Mouse (Mus musculus): ENCODE results near the gene Dhrs11. TPM values are rescaled to one million over a fixed set of nuclear protein-coding genes. Genes with fewer than 3 reads are reported as not detected.
A peak's percentile ranks its signal among the peaks of the same experiment; 100 is the strongest.

Gene Dhrs11
- polyA plus RNA-seq, 1 experiment from 2014 or later = 115 TPM

- peak overlapping the region; percentile 88 for H3K4me2 ChIP-seq
- DNase-seq (ENCODE audit: low spot score) (peak; percentile 74), ATAC-seq (replicated peaks; ENCODE audit: low FRiP score) (peak; percentile 70)
- H3K27ac ChIP-seq (ENCODE audit: low read depth, low read length) = peak overlapping the region; percentile 95
- peak overlapping the region; percentile 67 for H3K4me3 ChIP-seq (ENCODE audit: low read depth, low read length)
- peaks cover 16% of the 10 kb centered on the region; the same call in 1 of the 2 replicates for H3K36me3 ChIP-seq (ENCODE audit: control insufficient read depth, insufficient read depth, low read length)
- H3K9me3 ChIP-seq (ENCODE audit: control insufficient read depth, low read length) = no peaks in the 10 kb centered on the region
- no peaks in the 10 kb centered on the region for H3K27me3 ChIP-seq (replicated peaks; ENCODE audit: control insufficient read depth, insufficient read depth, low read length)
- H3K9ac ChIP-seq (ENCODE audit: low read depth, low read length) = peak overlapping the region; percentile 88
- peaks cover 27% of the 10 kb centered on the region for H3K4me1 ChIP-seq (replicated peaks; ENCODE audit: control insufficient read depth, insufficient read depth, low read length)
- WGBS = under 1% methylated on average over 39 of the region's 39 CpGs
Observed at GRCm38 (mm10) chr11:84818085-84818960, 10.5 kb downstream of the Dhrs11 start.

GRCm38 (mm10) chr11:84817362-84817761, 11.4 kb downstream of the Dhrs11 start:
- ATAC-seq (replicated peaks; ENCODE audit: low FRiP score) = no peak
- H3K9ac ChIP-seq (ENCODE audit: low read depth, low read length) = no peak overlapping the region
- no peaks in the 10 kb centered on the region for H3K9me3 ChIP-seq (ENCODE audit: control insufficient read depth, low read length)
- H3K36me3 ChIP-seq (ENCODE audit: control insufficient read depth, insufficient read depth, low read length) = peaks cover 12% of the 10 kb centered on the region; the same call in 1 of the 2 replicates
- no peak overlapping the region for H3K4me3 ChIP-seq (ENCODE audit: low read depth, low read length)
- peaks cover 18% of the 10 kb centered on the region for H3K4me1 ChIP-seq (replicated peaks; ENCODE audit: control insufficient read depth, insufficient read depth, low read length)
- no peak for DNase-seq (ENCODE audit: low spot score)
- no peaks in the 10 kb centered on the region for H3K27me3 ChIP-seq (replicated peaks; ENCODE audit: control insufficient read depth, insufficient read depth, low read length)
- no peak overlapping the region for H3K27ac ChIP-seq (ENCODE audit: low read depth, low read length)
- 77% methylated on average over 6 of the region's 6 CpGs for WGBS
- no peak overlapping the region for H3K4me2 ChIP-seq

DNA sequence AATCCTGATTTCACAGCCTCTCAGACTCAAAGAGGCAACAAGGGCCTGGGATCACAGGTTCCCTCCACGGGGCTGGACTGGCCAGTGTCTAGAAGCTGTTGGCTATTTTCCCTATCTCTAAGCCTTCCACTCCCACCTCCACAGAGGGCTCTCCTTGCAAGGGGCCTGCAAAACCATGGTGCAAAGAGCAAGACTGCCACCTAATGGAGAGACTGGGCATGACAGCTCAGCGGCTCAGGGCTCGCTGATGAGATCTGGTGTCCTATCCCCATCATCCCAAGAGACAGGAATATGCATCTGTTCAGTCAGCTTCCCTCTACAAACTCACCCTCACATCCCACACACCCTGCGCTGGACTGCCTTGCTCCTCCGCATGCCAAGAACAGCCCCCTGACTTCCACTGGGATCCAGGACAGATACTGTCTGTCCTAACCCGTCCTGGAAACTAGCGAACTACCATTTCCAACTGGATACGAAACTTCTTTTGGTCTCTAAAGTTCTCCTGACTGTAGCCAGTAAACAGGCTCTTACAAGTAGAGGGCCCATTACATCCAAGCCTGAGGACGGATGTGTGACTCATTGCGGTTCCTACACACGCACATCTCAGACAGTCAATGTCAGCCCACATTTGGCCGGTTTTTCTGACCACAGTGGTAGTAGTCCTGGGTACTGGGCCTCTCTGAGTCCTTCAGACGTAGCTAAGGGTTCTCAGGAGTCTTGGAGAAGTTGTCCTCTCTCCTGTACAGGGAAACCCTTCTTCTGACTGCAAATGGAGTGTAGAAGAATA, 14.9 kb downstream of the Dhrs11 start:
- Histone ChIP-seq H3K4me1 (replicated peaks; ENCODE audit: control insufficient read depth, insufficient read depth, low read length) (no peaks in the 10 kb centered on the region), H3K4me3 (ENCODE audit: low read depth, low read length) (no peak overlapping the region), H3K27me3 (replicated peaks; ENCODE audit: control insufficient read depth, insufficient read depth, low read length) (no peaks in the 10 kb centered on the region), H3K9me3 (ENCODE audit: control insufficient read depth, low read length) (no peaks in the 10 kb centered on the region), H3K9ac (ENCODE audit: low read depth, low read length) (no peak overlapping the region), H3K27ac (ENCODE audit: low read depth, low read length) (no peak overlapping the region), H3K4me2 (no peak overlapping the region), H3K36me3 (ENCODE audit: control insufficient read depth, insufficient read depth, low read length) (peaks cover 2% of the 10 kb centered on the region; the same call in 1 of the 2 replicates)
- 53% methylated on average over 13 of the region's 13 CpGs for WGBS
- DNase-seq (ENCODE audit: low spot score) (peak; percentile 80), ATAC-seq (replicated peaks; ENCODE audit: low FRiP score) (no peak)

DNA sequence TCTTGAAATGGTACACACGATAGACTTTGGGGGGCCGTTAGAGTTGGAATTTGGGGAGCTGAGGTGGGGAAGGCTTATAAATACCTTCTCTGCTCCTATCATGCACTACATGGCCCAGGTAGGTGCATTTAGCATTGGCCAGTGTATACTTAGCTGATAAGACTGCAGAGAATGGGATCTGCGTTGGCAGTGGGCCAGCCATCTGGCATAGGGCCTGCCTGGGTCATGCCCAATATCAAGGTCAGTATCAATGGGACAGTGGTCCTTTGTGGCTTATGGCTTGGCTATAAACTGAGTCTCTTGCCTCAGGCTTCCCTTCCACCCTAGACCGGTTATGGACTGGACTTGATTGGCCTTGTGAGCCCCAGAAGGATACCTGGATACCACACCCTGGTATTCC, 24.4 kb downstream of the Dhrs11 start:
- no peak overlapping the region for H3K9ac ChIP-seq (ENCODE audit: low read depth, low read length)
- WGBS = 85% methylated on average over 4 of the region's 4 CpGs
- H3K9me3 ChIP-seq (ENCODE audit: control insufficient read depth, low read length) = no peaks in the 10 kb centered on the region
- H3K27ac ChIP-seq (ENCODE audit: low read depth, low read length) = no peak overlapping the region
- no peak overlapping the region for H3K4me2 ChIP-seq
- ATAC-seq (replicated peaks; ENCODE audit: low FRiP score) (no peak), DNase-seq (ENCODE audit: low spot score) (no peak)
- no peaks in the 10 kb centered on the region for H3K36me3 ChIP-seq (ENCODE audit: control insufficient read depth, insufficient read depth, low read length)
- H3K4me1 ChIP-seq (replicated peaks; ENCODE audit: control insufficient read depth, insufficient read depth, low read length) = no peaks in the 10 kb centered on the region
- peaks cover 3% of the 10 kb centered on the region for H3K27me3 ChIP-seq (replicated peaks; ENCODE audit: control insufficient read depth, insufficient read depth, low read length)
- no peak overlapping the region for H3K4me3 ChIP-seq (ENCODE audit: low read depth, low read length)

DNA sequence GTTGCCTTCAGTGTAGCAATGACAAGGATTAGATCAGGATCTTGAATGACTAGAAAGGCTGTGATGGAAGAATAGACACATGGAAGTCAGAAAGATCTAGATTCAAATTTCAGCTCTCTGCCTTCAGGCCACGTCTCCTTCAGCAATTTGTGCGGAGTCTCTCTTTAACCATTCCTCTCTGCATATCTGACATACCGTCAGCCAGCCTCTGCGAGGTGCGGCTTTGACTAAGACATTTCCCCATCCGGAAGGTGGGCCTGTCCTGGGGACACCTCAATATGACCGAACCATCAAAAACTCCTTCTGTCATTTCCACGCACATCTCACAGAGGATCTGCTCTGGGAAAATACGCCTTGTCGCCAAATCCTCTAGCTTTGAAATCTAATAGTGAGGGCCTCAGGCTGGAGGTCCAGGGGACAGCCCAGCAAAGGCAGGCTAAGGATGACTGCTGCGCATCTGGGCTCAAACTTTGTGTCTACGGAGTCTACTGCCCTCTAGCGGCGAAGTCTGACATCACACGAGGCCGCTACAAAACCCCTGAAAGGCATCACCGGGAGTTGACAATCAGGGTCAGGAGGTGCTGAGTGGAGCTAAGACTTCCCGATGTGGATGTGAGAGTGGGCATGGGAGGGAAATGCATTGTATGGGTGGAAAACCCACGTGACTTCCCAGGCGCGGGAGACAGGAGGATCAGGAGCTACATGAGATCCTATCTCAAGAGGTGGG, 31.0 kb downstream of the Dhrs11 start:
- Histone ChIP-seq H3K4me1 (replicated peaks; ENCODE audit: control insufficient read depth, insufficient read depth, low read length) (no peaks in the 10 kb centered on the region), H3K9me3 (ENCODE audit: control insufficient read depth, low read length) (no peaks in the 10 kb centered on the region), H3K4me3 (ENCODE audit: low read depth, low read length) (no peak overlapping the region), H3K9ac (ENCODE audit: low read depth, low read length) (no peak overlapping the region), H3K4me2 (no peak overlapping the region), H3K27me3 (replicated peaks; ENCODE audit: control insufficient read depth, insufficient read depth, low read length) (peaks cover 3% of the 10 kb centered on the region), H3K36me3 (ENCODE audit: control insufficient read depth, insufficient read depth, low read length) (no peaks in the 10 kb centered on the region), H3K27ac (ENCODE audit: low read depth, low read length) (no peak overlapping the region)
- DNase-seq (ENCODE audit: low spot score) (peak; percentile 70), ATAC-seq (replicated peaks; ENCODE audit: low FRiP score) (no peak)
- 18% methylated on average over 21 of the region's 21 CpGs for WGBS

GRCm38 (mm10) chr11:84797026-84797425, 31.8 kb downstream of the Dhrs11 start:
- DNase-seq (ENCODE audit: low spot score) = no peak
- no peaks in the 10 kb centered on the region for H3K9me3 ChIP-seq (ENCODE audit: control insufficient read depth, low read length)
- no peaks in the 10 kb centered on the region for H3K4me1 ChIP-seq (replicated peaks; ENCODE audit: control insufficient read depth, insufficient read depth, low read length)
- H3K27ac ChIP-seq (ENCODE audit: low read depth, low read length) = no peak overlapping the region
- H3K4me3 ChIP-seq (ENCODE audit: low read depth, low read length) = no peak overlapping the region
- no peak overlapping the region for H3K4me2 ChIP-seq
- no peak for ATAC-seq (replicated peaks; ENCODE audit: low FRiP score)
- H3K9ac ChIP-seq (ENCODE audit: low read depth, low read length) = no peak overlapping the region
- 50% methylated on average over 10 of the region's 10 CpGs for WGBS
- H3K27me3 ChIP-seq (replicated peaks; ENCODE audit: control insufficient read depth, insufficient read depth, low read length) = peaks cover 3% of the 10 kb centered on the region
- H3K36me3 ChIP-seq (ENCODE audit: control insufficient read depth, insufficient read depth, low read length) = no peaks in the 10 kb centered on the region

- WGBS = 11% methylated on average over 17 of the region's 17 CpGs
- Histone ChIP-seq H3K9ac (ENCODE audit: low read depth, low read length) (no peak overlapping the region), H3K4me3 (ENCODE audit: low read depth, low read length) (no peak overlapping the region), H3K4me2 (peak overlapping the region; percentile 2; the same call in 1 of the 2 replicates), H3K27ac (ENCODE audit: low read depth, low read length) (no peak overlapping the region), H3K9me3 (ENCODE audit: control insufficient read depth, low read length) (no peaks in the 10 kb centered on the region), H3K27me3 (replicated peaks; ENCODE audit: control insufficient read depth, insufficient read depth, low read length) (no peaks in the 10 kb centered on the region; the same call in 1 of the 2 replicates), H3K36me3 (ENCODE audit: control insufficient read depth, insufficient read depth, low read length) (no peaks in the 10 kb centered on the region), H3K4me1 (replicated peaks; ENCODE audit: control insufficient read depth, insufficient read depth, low read length) (no peaks in the 10 kb centered on the region)
- DNase-seq (ENCODE audit: low spot score) (peak; percentile 73), ATAC-seq (replicated peaks; ENCODE audit: low FRiP score) (no peak; the same call in 1 of the 2 replicates)
Observed at GRCm38 (mm10) chr11:84794496-84795113, 34.2 kb downstream of the Dhrs11 start.

GRCm38 (mm10) chr11:84793545-84793944, 35.2 kb downstream of the Dhrs11 start:
- H3K4me2 ChIP-seq = no peak overlapping the region
- H3K4me3 ChIP-seq (ENCODE audit: low read depth, low read length) = no peak overlapping the region
- no peak overlapping the region for H3K27ac ChIP-seq (ENCODE audit: low read depth, low read length)
- no peak overlapping the region for H3K9ac ChIP-seq (ENCODE audit: low read depth, low read length)
- no peak for DNase-seq (ENCODE audit: low spot score)
- no peak for ATAC-seq (replicated peaks; ENCODE audit: low FRiP score)
- H3K4me1 ChIP-seq (replicated peaks; ENCODE audit: control insufficient read depth, insufficient read depth, low read length) = no peaks in the 10 kb centered on the region
- no peaks in the 10 kb centered on the region; the same call in 1 of the 2 replicates for H3K27me3 ChIP-seq (replicated peaks; ENCODE audit: control insufficient read depth, insufficient read depth, low read length)
- H3K36me3 ChIP-seq (ENCODE audit: control insufficient read depth, insufficient read depth, low read length) = no peaks in the 10 kb centered on the region
- no peaks in the 10 kb centered on the region for H3K9me3 ChIP-seq (ENCODE audit: control insufficient read depth, low read length)
